ENCODE assay signal across 8 mouse cellular contexts in the genomic region with DNA sequence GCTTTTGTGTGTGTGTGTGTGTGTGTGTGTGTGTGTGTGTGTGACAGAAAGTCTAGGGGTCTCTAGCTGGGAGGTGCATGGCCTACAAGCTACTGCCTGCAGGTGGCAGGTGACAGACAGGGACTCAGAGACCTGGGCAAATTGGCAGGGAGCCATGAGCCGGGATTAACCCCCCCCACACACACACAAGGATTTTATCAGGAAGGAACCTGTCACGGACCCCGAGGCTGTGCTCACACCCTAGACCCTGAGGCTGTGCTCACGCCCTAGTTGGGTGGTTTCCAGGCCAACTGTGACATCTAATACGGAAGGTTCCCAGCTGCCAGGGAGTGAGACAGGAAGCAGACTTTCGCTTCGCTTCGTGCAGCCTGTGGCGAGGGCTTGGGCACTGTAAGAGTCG. TPM values are rescaled to one million over a fixed set of nuclear protein-coding genes. Genes with fewer than 3 reads are reported as not detected.
A peak's percentile ranks its signal among the peaks of the same experiment; 100 is the strongest.
DNase-seq lines count a peak whose midpoint lies in the region; ATAC-seq lines count a peak whose summit lies in the region.

No protein-coding gene starts in this region.

- no peak overlapping the region for H3K4me3 ChIP-seq in neural tube, embryonic 15.5 days (replicated peaks)

- H3K4me1 ChIP-seq in neural tube, embryonic 15.5 days = peaks cover 9% of the 10 kb centered on the region; the same call in 1 of the 2 replicates

- H3K36me3 ChIP-seq in splenic B cell, adult 2 months (ENCODE audit: control insufficient read depth, insufficient read depth, low read length, poor library complexity, severe bottlenecking) = no peaks in the 10 kb centered on the region
- H3K36me3 ChIP-seq in neural tube, embryonic 15.5 days = no peaks in the 10 kb centered on the region

- H3K27me3 ChIP-seq in splenic B cell, adult 2 months (ENCODE audit: control insufficient read depth, insufficient read depth, low read length, poor library complexity, severe bottlenecking) = no peaks in the 10 kb centered on the region; the same call in 1 of the 2 replicates
- no peaks in the 10 kb centered on the region for H3K27me3 ChIP-seq in neural tube, embryonic 15.5 days (replicated peaks)

- no peak overlapping the region for H3K27ac ChIP-seq in neural tube, embryonic 15.5 days (replicated peaks)

- H3K9me3 ChIP-seq in neural tube, embryonic 15.5 days (replicated peaks) = no peaks in the 10 kb centered on the region

- peak; percentile 51 for ATAC-seq in CD4-positive, CD25-positive, alpha-beta regulatory T cell, adult 4 months
- ATAC-seq in granulocyte monocyte progenitor cell, adult 5-6 weeks (replicated peaks; ENCODE audit: poor library complexity, severe bottlenecking) = peak; percentile 82
- no peak for ATAC-seq in neural tube, embryonic 15.5 days (ENCODE audit: low FRiP score)

- no peak overlapping the region for H3K9ac ChIP-seq in neural tube, embryonic 15.5 days (replicated peaks)

- DNase-seq in cerebellum, postnatal 36 days = peak; percentile 12 to 13
- no peak for DNase-seq in cerebellum, adult 11 months
- DNase-seq in kidney, postnatal 36 days = peak; percentile 9 to 58
- DNase-seq in splenic B cell, adult 2 months (ENCODE audit: low read depth, low spot score) = peak; percentile 9
- no peak for DNase-seq in right cerebral cortex, adult 2 months (ENCODE audit: low spot score in 2 of 2)

- no peak overlapping the region for H3K4me2 ChIP-seq in neural tube, embryonic 15.5 days

- WGBS in neural tube, embryonic 15.5 days = 64% methylated on average over 10 of the region's 10 CpGs

RNA-seq across cellular contexts. Expression of a gene that starts 49.1 kb away (rescaled TPM):
- polyA plus RNA-seq in CD4-positive, CD25-positive, alpha-beta regulatory T cell, adult 4 months (2017; shearing (Covaris generic)) = not detected
- not detected in 2 replicates for total RNA-seq in granulocyte monocyte progenitor cell, adult 5-6 weeks (2014; fragmentation: Nextera tagmentation)
- total RNA-seq in granulocyte monocyte progenitor cell, adult 5-6 weeks (2017) = not detected in 2 replicates
- polyA plus RNA-seq in neural tube, embryonic 15.5 days (2015; fragmentation: Nextera tagmentation; extraction: Ambion mirVana) = 5.7 TPM in 2 replicates

Comparison
In these comparisons a context has a peak if more than half of its experiments do, and no peak if none do; other contexts are left out.
1. DNase-seq: peak in cerebellum, postnatal 36 days (2 of 2), kidney, postnatal 36 days (2 of 2) and splenic B cell, adult 2 months (single experiment); none in cerebellum, adult 11 months (single experiment) and right cerebral cortex, adult 2 months (0 of 2).